Mouse (Mus musculus) midbrain, embryonic 11.5 days (tissue): ENCODE measurements around the gene Fbxo46. TPM values are rescaled to one million over a fixed set of nuclear protein-coding genes. Genes with fewer than 3 reads are reported as not detected.
A peak's percentile ranks its signal among the peaks of the same experiment; 100 is the strongest.

Source experiments
- ATAC-seq: fragments of 200-750 bp; cut with Nextera tagmentation; 2 replicates; pipeline ENCODE4 v1.8.0; 2017; ENCODE audit warnings: moderate TSS enrichment, moderate library complexity; ENCODE audit not compliant: low FRiP score
- DNase-seq: peaks from one replicate; pipeline ENCODE4 v3.0.0; 2015; ENCODE audit warnings: low spot score; ENCODE audit errors: missing footprints
- H3K27ac ChIP-seq: fragments of 300-500 bp; sonication (generic); 2 replicates; pipeline ENCODE4 v1.5.1; 2014; ENCODE audit warnings: low read depth, low read length
- H3K27me3 ChIP-seq: fragments of 300-500 bp; sonication (generic); 2 replicates; pipeline ENCODE4 v1.6.1; 2014; ENCODE audit warnings: mild to moderate bottlenecking, low read length, moderate library complexity, mixed read lengths; ENCODE audit not compliant: control insufficient read depth, insufficient read depth
- H3K36me3 ChIP-seq: fragments of 300-500 bp; sonication (generic); 2 replicates; pipeline ENCODE4 v1.6.1; 2014; ENCODE audit warnings: mild to moderate bottlenecking, low read length, moderate library complexity, mixed read lengths; ENCODE audit not compliant: control insufficient read depth, insufficient read depth
- H3K4me1 ChIP-seq: fragments of 300-500 bp; sonication (generic); 2 replicates; pipeline ENCODE4 v1.6.1; 2014; ENCODE audit warnings: low read length; ENCODE audit not compliant: control insufficient read depth, insufficient read depth
- H3K4me2 ChIP-seq: fragments of 300-500 bp; sonication (generic); 2 replicates; pipeline ENCODE4 v1.6.1; 2014; ENCODE audit warnings: mild to moderate bottlenecking, moderate library complexity
- H3K4me3 ChIP-seq: fragments of 300-500 bp; sonication (generic); 2 replicates; pipeline ENCODE4 v1.5.1; 2014; ENCODE audit warnings: low read depth, low read length
- H3K9ac ChIP-seq: fragments of 300-500 bp; sonication (generic); 2 replicates; pipeline ENCODE4 v1.6.1; 2014; ENCODE audit warnings: low read length
- H3K9me3 ChIP-seq: fragments of 300-500 bp; sonication (generic); 2 replicates; pipeline ENCODE4 v1.6.1; 2016; ENCODE audit warnings: low read length; ENCODE audit not compliant: control insufficient read depth
- WGBS: fragments of 180-500 bp; shearing (Covaris S2); extraction: QIAGEN DNeasy Blood & Tissue Kit; methylation state at CpG from one replicate; pipeline ENCODE4 v1.1.7; 2014; 5-methylcytosine and 5-hydroxymethylcytosine counted together
- polyA plus RNA-seq: library from polyadenylated mRNA; unstranded; fragments of >200 nt; fragmentation: Nextera tagmentation; extraction: Ambion mirVana; gene quantifications from 2 replicates; pipeline ENCODE4 v1.2.1, GENCODE M21; 2014

The Fbxo46 gene
- polyA plus RNA-seq, 1 experiment from 2014 or later = 9.4 TPM

DNA sequence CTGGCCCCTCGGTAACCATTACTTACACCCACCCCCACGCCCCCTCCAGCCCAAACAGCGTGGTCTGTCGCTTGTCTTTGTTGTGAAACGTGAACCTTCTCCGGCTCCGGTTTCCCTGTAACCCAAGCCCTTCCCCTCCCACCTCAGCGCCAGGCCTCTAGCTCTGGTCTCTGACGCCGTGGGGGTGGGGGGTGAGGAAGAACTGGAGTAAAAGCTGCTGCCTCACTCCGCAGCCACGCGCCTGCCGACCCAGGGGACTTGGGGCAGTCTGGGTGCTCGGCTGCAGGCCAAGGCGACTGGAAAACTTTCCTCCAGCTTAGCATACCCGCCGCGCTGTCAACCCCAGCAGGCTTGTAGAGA, 23.9 kb upstream of the Fbxo46 start:
- Histone ChIP-seq H3K4me3 (peak overlapping the region; percentile 73), H3K4me1 (peaks cover 39% of the 10 kb centered on the region), H3K9me3 (no peaks in the 10 kb centered on the region), H3K27me3 (peaks cover 12% of the 10 kb centered on the region; the same call in 1 of the 2 replicates), H3K9ac (peak overlapping the region; percentile 89), H3K4me2 (peak overlapping the region; percentile 95), H3K27ac (no peak overlapping the region), H3K36me3 (peaks cover 7% of the 10 kb centered on the region)
- ATAC-seq (no peak), DNase-seq (peak; percentile 95)
- under 1% methylated on average over 19 of the region's 19 CpGs for WGBS

DNA sequence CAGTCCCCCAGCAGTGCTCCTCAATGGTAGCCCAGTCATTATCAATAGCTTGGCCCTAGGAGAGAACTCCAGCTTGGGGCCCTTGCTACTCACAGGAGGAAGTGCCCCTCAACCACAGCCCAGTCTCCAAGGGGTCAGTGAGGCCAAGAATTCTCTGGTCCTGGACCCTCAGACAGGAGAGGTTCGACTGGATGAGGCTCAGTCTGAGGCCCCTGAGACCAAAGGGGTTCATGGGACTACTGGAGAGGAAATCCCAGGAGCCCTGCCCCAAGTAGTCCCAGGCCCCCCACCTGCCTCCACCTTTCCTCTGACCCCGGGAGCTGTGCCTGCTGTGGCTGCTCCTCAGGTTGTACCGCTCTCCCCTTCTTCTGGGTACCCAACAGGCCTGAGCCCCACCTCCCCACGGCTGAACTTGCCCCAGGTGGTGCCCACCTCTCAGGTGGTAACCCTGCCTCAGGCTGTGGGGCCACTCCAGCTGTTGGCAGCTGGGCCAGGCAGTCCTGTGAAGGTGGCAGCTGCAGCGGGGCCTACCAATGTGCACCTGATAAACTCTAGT, 23.2 kb upstream of the Fbxo46 start:
- no peak overlapping the region for H3K27ac ChIP-seq
- H3K4me1 ChIP-seq = peaks cover 37% of the 10 kb centered on the region

DNA sequence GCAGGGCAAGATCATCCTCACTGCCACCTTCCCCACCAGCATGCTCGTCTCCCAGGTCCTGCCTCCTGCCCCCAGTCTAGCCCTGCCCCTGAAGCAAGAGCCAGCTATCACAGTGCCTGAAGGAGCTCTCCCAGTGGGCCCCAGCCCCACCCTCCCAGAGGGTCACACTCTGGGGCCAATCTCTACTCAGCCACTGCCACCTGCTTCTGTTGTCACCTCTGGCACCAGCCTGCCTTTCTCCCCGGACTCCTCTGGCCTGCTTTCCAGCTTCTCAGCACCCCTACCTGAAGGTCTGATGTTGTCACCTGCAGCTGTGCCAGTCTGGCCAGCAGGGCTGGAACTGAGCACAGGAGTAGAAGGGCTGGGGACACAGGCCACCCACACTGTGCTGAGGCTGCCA, 22.4 kb upstream of the Fbxo46 start:
- peaks cover 30% of the 10 kb centered on the region for H3K4me1 ChIP-seq
- H3K27me3 ChIP-seq = no peaks in the 10 kb centered on the region
- peak overlapping the region; percentile 95; the same call in 1 of the 2 replicates for H3K4me2 ChIP-seq
- no peaks in the 10 kb centered on the region for H3K9me3 ChIP-seq
- ATAC-seq (no peak), DNase-seq (no peak)
- no peaks in the 10 kb centered on the region; the same call in 1 of the 2 replicates for H3K36me3 ChIP-seq
- H3K9ac ChIP-seq = no peak overlapping the region
- H3K27ac ChIP-seq = no peak overlapping the region
- H3K4me3 ChIP-seq = no peak overlapping the region
- 76% methylated on average over 2 of the region's 2 CpGs for WGBS

More for the DNA sequence above, 23.2 kb upstream of the Fbxo46 start:
- no peak for ATAC-seq
- peak overlapping the region; percentile 95 for H3K4me2 ChIP-seq
- peak overlapping the region; percentile 73 for H3K4me3 ChIP-seq
- DNase-seq = no peak
- peak overlapping the region; percentile 89 for H3K9ac ChIP-seq
- H3K9me3 ChIP-seq = no peaks in the 10 kb centered on the region
- H3K27me3 ChIP-seq = peaks cover 5% of the 10 kb centered on the region; the same call in 1 of the 2 replicates
- peaks cover 4% of the 10 kb centered on the region for H3K36me3 ChIP-seq
- WGBS = 53% methylated on average over 5 of the region's 5 CpGs

- Histone ChIP-seq H3K4me3 (no peak overlapping the region), H3K27ac (no peak overlapping the region), H3K4me1 (peaks cover 23% of the 10 kb centered on the region), H3K9ac (no peak overlapping the region), H3K4me2 (no peak overlapping the region), H3K27me3 (no peaks in the 10 kb centered on the region), H3K36me3 (no peaks in the 10 kb centered on the region; the same call in 1 of the 2 replicates), H3K9me3 (no peaks in the 10 kb centered on the region)
- ATAC-seq (no peak), DNase-seq (no peak)
Observed at GRCm38 (mm10) chr7:19097863-19098262, 21.8 kb upstream of the Fbxo46 start.

DNA sequence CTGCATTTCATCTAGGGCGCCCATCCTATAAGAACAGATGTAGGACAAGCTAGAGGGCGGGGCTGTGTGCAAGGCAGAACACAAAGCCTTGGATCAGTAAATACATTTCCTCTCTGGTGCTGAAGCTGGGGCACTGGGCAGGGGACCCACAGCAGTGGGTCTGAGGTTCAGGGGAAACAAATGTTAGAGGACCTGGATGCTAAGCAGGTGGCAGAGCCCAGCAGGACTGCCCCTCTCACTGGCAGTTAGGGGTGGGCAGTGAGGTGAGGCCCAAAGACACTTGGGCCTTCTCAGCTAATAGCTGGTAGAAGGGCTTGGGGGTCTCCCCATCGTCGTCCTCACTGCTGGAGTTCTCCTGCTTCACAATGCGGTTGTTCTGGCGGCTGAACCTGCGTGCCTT, 20.8 kb upstream of the Fbxo46 start:
- H3K9ac ChIP-seq = no peak overlapping the region
- no peak overlapping the region for H3K27ac ChIP-seq
- DNase-seq (no peak), ATAC-seq (no peak)
- 57% methylated on average over 7 of the region's 7 CpGs for WGBS
- H3K4me2 ChIP-seq = no peak overlapping the region
- H3K4me3 ChIP-seq = no peak overlapping the region
- H3K9me3 ChIP-seq = no peaks in the 10 kb centered on the region
- peaks cover 17% of the 10 kb centered on the region for H3K4me1 ChIP-seq
- H3K36me3 ChIP-seq = no peaks in the 10 kb centered on the region; the same call in 1 of the 2 replicates
- H3K27me3 ChIP-seq = no peaks in the 10 kb centered on the region

- WGBS = 77% methylated on average over 1 of the region's 1 CpGs
- Histone ChIP-seq H3K36me3 (no peaks in the 10 kb centered on the region; the same call in 1 of the 2 replicates), H3K4me1 (peaks cover 17% of the 10 kb centered on the region), H3K4me3 (no peak overlapping the region), H3K27me3 (no peaks in the 10 kb centered on the region), H3K27ac (no peak overlapping the region), H3K9me3 (no peaks in the 10 kb centered on the region), H3K9ac (no peak overlapping the region), H3K4me2 (no peak overlapping the region)
- ATAC-seq = no peak
- no peak for DNase-seq
Observed at GRCm38 (mm10) chr7:19100290-19100689, 19.4 kb upstream of the Fbxo46 start.

- H3K27me3 ChIP-seq = no peaks in the 10 kb centered on the region
- no peak overlapping the region for H3K27ac ChIP-seq
- DNase-seq (no peak), ATAC-seq (no peak)
- H3K9ac ChIP-seq = no peak overlapping the region
- H3K4me1 ChIP-seq = no peaks in the 10 kb centered on the region
- no peaks in the 10 kb centered on the region for H3K9me3 ChIP-seq
- H3K4me3 ChIP-seq = no peak overlapping the region
- no peaks in the 10 kb centered on the region for H3K36me3 ChIP-seq
- H3K4me2 ChIP-seq = no peak overlapping the region
Observed at GRCm38 (mm10) chr7:19103741-19104140, 15.9 kb upstream of the Fbxo46 start.

DNA sequence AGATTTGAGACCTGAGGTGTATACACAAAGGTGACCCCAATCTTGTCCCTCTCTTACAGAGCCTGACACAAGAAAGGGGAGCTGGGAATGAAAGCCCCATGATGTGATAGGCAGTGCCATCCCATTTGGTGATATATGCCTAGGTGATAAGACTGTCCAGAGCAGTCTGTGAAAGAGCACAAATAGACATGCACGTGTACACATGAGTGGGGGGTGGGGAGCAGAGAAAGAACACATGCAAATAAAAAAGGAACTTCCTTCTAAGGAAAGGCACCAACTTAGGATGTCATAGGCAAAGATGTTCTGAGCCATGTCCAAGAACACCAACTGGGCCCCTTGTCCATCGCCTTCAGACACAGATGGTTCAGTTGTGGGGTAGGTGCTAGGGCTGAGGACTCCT, 15.2 kb upstream of the Fbxo46 start:
- ATAC-seq = no peak
- H3K9me3 ChIP-seq = no peaks in the 10 kb centered on the region
- H3K4me3 ChIP-seq = no peak overlapping the region
- H3K4me2 ChIP-seq = no peak overlapping the region
- H3K27ac ChIP-seq = no peak overlapping the region
- H3K36me3 ChIP-seq = no peaks in the 10 kb centered on the region
- DNase-seq = no peak
- no peaks in the 10 kb centered on the region for H3K27me3 ChIP-seq
- H3K9ac ChIP-seq = no peak overlapping the region
- WGBS = 84% methylated on average over 2 of the region's 2 CpGs
- no peaks in the 10 kb centered on the region for H3K4me1 ChIP-seq

- Histone ChIP-seq H3K4me3 (no peak overlapping the region), H3K9me3 (no peaks in the 10 kb centered on the region), H3K27ac (no peak overlapping the region), H3K9ac (no peak overlapping the region), H3K36me3 (no peaks in the 10 kb centered on the region), H3K27me3 (no peaks in the 10 kb centered on the region), H3K4me1 (no peaks in the 10 kb centered on the region), H3K4me2 (no peak overlapping the region)
- ATAC-seq = no peak
- WGBS = 64% methylated on average over 3 of the region's 3 CpGs
- DNase-seq = no peak
Observed at GRCm38 (mm10) chr7:19107436-19107835, 12.2 kb upstream of the Fbxo46 start.
